ENCODE assay signal across 14 mouse cellular contexts in the genomic region with DNA sequence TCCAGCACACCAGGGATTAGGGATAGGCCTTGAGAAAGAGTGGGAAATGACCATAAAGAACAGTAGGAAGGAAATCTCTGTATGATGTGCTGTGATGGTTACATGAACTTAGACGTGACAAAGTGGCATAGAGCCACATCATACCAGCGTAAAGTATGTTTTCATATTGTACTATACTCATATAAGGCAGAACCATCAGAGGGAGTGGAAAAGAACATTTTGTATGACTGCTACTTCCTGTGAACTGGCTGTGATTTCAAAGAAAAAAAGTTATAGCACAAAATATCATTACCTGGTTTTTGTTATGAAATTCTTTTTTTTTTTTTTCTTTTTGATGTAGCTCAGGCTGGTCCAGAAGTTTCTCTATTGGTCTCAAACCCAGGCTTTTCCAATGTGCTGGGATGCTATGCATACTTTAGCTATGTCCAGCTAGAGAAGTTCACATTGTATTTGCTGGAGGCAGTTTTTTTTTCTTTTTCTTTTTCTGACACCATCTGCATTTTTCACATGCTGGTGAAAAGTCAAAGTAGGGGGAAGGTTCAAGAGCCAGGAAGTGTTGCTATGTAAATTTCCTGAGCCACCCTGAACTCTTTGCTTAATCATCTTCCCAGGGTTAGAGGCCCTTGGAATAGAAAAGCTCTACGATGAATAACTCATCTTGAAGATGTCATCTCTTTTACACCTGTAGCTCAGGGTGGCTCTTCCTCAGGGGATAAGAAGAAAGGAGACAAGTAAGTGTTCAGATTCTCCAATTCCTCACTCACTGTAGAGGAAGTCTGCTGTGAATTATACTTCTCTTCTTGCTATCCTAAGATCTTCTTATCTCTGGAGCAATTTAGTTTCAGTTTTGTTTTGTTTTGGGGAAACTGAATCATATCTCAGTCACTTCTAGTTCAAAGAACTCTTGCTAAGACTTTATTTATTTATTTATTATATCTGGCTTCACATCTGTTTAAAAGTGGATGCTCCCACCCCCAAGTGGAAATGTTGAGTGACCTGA. TPM values are rescaled to one million over a fixed set of nuclear protein-coding genes. Genes with fewer than 3 reads are reported as not detected.
DNase-seq lines count a peak whose midpoint lies in the region; ATAC-seq lines count a peak whose summit lies in the region.
"Had no signal": no experiment of that assay in that cellular context is flagged by ENCODE, and none has a peak within 500 bp of the region (broad histone marks: within the 10 kb centered on the region; RNA-seq: fewer than 3 reads in every experiment).

No protein-coding gene starts in this region.

- H3K36me3 ChIP-seq in lung, embryonic 15.5 days: peaks cover 13% of the 10 kb centered on the region
- 0 out of 2 replicates have a peak, but pooled peaks cover 5% of the 10 kb centered on the region for H3K36me3 ChIP-seq in hindbrain, embryonic 16.5 days (ENCODE audit: control insufficient read depth, insufficient read depth, low read length)
- H3K36me3 ChIP-seq in hindbrain, embryonic 12.5 days: peaks cover 13% of the 10 kb centered on the region

- no peak overlapping the region for H3K4me3 ChIP-seq in lung, embryonic 15.5 days
- H3K4me3 ChIP-seq in brown adipose tissue, adult 24 weeks (ENCODE audit: insufficient read depth, low read depth, low read length): no peak overlapping the region
- no peak overlapping the region for H3K4me3 ChIP-seq in hindbrain, embryonic 16.5 days (ENCODE audit: low read length)
- H3K4me3 ChIP-seq in hindbrain, embryonic 12.5 days: no peak overlapping the region

- H3K27me3 ChIP-seq in lung, embryonic 15.5 days: no peaks in the 10 kb centered on the region
- H3K27me3 ChIP-seq in hindbrain, embryonic 16.5 days (replicated peaks; ENCODE audit: control insufficient read depth, insufficient read depth, low read length): no peaks in the 10 kb centered on the region
- no peaks in the 10 kb centered on the region for H3K27me3 ChIP-seq in hindbrain, embryonic 12.5 days
- H3K27me3 ChIP-seq: forebrain, embryonic 12.5 days; neural tube, embryonic 15.5 days had no signal

- 0 out of 2 replicates have a peak overlapping the region, but pooled peaks have one; percentile 63 for H3K4me2 ChIP-seq in lung, embryonic 15.5 days
- no peak overlapping the region for H3K4me2 ChIP-seq in hindbrain, embryonic 16.5 days (ENCODE audit: low read length)
- no peak overlapping the region for H3K4me2 ChIP-seq in hindbrain, embryonic 12.5 days (replicated peaks)

- peak; percentile 39 for DNase-seq in heart, adult 11 months
- DNase-seq in heart, adult 9 months (ENCODE audit: low spot score in 2 of 2): no peak
- no peak for DNase-seq in lung, postnatal 25 days (ENCODE audit: low spot score)
- DNase-seq: adrenal gland, postnatal 10 days; cerebellum, postnatal 25 days; heart, postnatal 36 days; layer of hippocampus, adult 9-11 months had no signal

- no peaks in the 10 kb centered on the region for H3K9me3 ChIP-seq in lung, embryonic 15.5 days
- H3K9me3 ChIP-seq in hindbrain, embryonic 16.5 days (ENCODE audit: control insufficient read depth, low read length): no peaks in the 10 kb centered on the region; the same call in 1 of the 2 replicates
- no peaks in the 10 kb centered on the region for H3K9me3 ChIP-seq in hindbrain, embryonic 12.5 days (replicated peaks)
- H3K9me3 ChIP-seq: forebrain, embryonic 12.5 days; neural tube, embryonic 15.5 days had no signal

- no peak overlapping the region for H3K9ac ChIP-seq in lung, embryonic 15.5 days
- no peak overlapping the region for H3K9ac ChIP-seq in hindbrain, embryonic 16.5 days (ENCODE audit: low read depth, low read length)
- no peak overlapping the region for H3K9ac ChIP-seq in hindbrain, embryonic 12.5 days

- peaks cover 5% of the 10 kb centered on the region for H3K4me1 ChIP-seq in lung, embryonic 15.5 days
- 0 out of 2 replicates have a peak, but pooled peaks cover 2% of the 10 kb centered on the region for H3K4me1 ChIP-seq in brown adipose tissue, adult 24 weeks (ENCODE audit: control insufficient read depth, insufficient read depth, insufficient read length, low read length)
- H3K4me1 ChIP-seq in hindbrain, embryonic 16.5 days (ENCODE audit: control insufficient read depth, insufficient read depth, low read depth, low read length): peaks cover 5% of the 10 kb centered on the region
- peaks cover 5% of the 10 kb centered on the region for H3K4me1 ChIP-seq in hindbrain, embryonic 12.5 days

- no peak overlapping the region for H3K27ac ChIP-seq in lung, embryonic 15.5 days
- H3K27ac ChIP-seq in brown adipose tissue, adult 24 weeks (replicated peaks; ENCODE audit: low read depth, low read length): 0 out of 2 replicates have a peak overlapping the region, but pooled peaks have one; percentile 23
- H3K27ac ChIP-seq in hindbrain, embryonic 16.5 days (ENCODE audit: low read depth, low read length): no peak overlapping the region
- H3K27ac ChIP-seq in hindbrain, embryonic 12.5 days: no peak overlapping the region
- H3K27ac ChIP-seq: forebrain, embryonic 12.5 days had no signal

- ATAC-seq in lung, embryonic 15.5 days (ENCODE audit: borderline replicate concordance, extremely low read depth, low FRiP score, low TSS enrichment): no peak
- ATAC-seq in megakaryocyte, adult 5-6 weeks (ENCODE audit: poor library complexity, severe bottlenecking): 0 out of 2 replicates have a peak, but pooled peaks have one; percentile 16
- no peak for ATAC-seq in hindbrain, embryonic 16.5 days
- no peak for ATAC-seq in hindbrain, embryonic 12.5 days (ENCODE audit: low FRiP score)

- 81% methylated on average over 3 of the region's 3 CpGs for WGBS in lung, embryonic 15.5 days
- WGBS in hindbrain, embryonic 16.5 days: 93% methylated on average over 3 of the region's 3 CpGs
- WGBS in hindbrain, embryonic 12.5 days: 92% methylated on average over 3 of the region's 3 CpGs

RNA-seq across cellular contexts. Expression of gene 4932438A13Rik, which starts 1.2 kb away (rescaled TPM):
- polyA plus RNA-seq in lung, embryonic 15.5 days (2015; fragmentation: Nextera tagmentation; extraction: Ambion mirVana): 40.9 and 48.7 TPM in 2 replicates
- 10.8 and 12.0 TPM in 2 replicates for polyA plus RNA-seq in brown adipose tissue, adult 24 weeks (2012; ENCODE audit: insufficient read depth, insufficient read length, missing spikeins)
- total RNA-seq in megakaryocyte, adult 5-6 weeks (2015): 63.4 and 87.8 TPM in 2 replicates
- total RNA-seq in megakaryocyte, adult 5-6 weeks (2017): 35.7 and 50.4 TPM in 2 replicates
- polyA plus RNA-seq in hindbrain, embryonic 16.5 days (2015; fragmentation: Nextera tagmentation; extraction: Ambion mirVana): 77.1 and 85.3 TPM in 2 replicates
- 61.8 and 65.5 TPM in 2 replicates for polyA plus RNA-seq in hindbrain, embryonic 12.5 days (2016; fragmentation: Nextera tagmentation; extraction: Ambion mirVana)
